Mouse (Mus musculus) Muller cell, postnatal 12 days (primary cell): ENCODE results near the gene Rab37.

Source experiments
- DNase-seq: peaks from one replicate; pipeline ENCODE4 v3.0.0-alpha.2; 2015; ENCODE audit errors: inconsistent ontology term

The Rab37 gene

DNA sequence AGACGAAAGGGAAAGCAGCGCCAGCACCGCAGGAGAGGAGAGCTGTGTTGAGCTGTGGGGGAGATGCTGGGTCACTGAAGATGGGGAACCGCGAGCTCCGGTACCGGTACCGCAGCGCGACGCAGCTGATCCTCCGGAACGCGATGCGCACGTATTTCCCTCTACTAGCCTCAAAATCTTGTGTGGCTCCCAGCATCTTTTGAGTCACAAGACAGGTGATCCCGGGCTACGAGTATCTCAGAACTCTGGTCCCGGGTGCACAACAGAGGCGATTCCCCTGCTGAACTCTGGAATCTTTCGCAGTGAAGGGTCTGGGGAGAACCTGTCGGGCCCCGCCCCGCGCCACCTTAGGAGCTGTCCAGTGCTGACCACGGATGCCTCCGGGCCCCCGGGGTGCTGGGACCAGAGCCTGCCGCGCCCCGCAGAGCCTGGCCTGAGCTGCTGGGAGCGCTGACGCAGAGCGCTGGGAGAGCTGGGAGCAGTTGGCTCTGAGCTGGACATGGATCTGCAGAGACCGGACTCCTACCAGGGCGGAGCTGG, at the start of gene Rab37:
Rab37 (plus strand) TSS at position 70 of the 540 bp plus-strand sequence.
- DNase-seq = peak; percentile 56

DNA sequence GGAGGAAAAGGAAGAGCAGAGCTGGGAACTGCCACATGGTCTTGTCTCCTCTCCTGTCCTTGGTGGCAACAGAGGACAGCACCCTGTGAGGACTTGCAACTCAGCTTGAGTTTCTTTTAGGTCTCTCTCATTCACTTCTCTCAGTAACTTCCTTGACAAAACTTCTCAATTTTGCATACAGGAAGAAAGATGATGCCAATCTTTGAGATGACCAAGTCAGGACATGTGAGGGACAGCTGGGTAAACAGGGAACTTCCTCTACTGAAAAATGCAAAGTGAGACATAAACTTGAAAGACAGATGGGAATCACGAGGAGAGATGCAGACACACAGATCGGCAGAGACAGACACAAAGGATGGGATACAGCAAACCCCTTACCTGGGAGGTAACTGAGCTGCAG, 43.0 kb upstream of the Rab37 start, which contains the start of gene Cd300ld3:
Cd300ld3 (minus strand) TSS at position 151 of the 400 bp plus-strand sequence.
- no peak for DNase-seq

DNA sequence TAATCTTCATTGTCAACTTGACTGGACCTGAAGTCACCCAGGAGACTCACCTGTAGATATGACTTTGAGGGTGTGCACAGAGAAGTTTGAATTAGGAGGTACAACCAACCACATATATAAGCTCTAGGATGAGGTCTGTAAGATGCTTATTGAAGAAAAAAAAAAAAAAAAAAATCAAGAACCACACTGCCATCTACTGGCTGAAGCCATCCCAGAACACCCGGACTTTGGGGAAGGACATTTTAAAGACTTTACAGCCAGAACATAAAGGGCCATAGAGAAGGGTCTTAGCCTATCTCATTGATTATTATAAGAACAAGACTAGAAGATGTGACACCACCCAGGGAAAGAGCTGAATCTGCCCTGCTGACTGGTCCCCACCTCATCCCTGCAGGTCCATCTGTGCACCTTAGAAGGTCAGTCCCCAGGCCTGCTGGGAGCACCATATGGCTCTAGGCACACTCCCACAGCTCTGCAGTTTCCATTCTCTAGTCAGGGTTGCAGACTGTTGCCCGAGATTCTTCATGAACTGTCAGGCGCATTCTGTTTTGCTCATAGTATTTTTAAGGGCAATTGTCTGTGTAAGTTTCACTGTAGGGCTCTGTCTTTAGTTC, 41.8 kb upstream of the Rab37 start:
- DNase-seq = no peak

DNA sequence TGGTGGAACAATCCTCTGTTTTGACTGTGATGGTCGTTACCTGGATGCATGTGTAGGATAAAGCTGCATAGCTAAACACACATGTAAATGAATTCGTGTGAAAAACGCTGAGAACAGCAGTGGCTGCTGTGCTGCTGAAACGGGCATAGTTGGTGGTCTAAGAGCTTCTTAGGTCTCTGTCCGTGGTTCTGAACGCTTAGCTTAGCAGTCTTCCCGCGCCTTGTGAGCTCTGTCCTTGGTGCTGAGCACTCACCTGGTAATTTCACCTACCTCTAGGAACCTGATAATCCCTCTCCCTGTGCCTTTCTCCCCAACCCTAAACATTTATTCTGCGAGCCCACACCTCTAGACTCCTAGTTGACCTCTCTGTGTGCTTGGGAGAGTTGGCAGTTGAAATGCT, 39.0 kb upstream of the Rab37 start:
- peak; percentile 30 for DNase-seq

DNA sequence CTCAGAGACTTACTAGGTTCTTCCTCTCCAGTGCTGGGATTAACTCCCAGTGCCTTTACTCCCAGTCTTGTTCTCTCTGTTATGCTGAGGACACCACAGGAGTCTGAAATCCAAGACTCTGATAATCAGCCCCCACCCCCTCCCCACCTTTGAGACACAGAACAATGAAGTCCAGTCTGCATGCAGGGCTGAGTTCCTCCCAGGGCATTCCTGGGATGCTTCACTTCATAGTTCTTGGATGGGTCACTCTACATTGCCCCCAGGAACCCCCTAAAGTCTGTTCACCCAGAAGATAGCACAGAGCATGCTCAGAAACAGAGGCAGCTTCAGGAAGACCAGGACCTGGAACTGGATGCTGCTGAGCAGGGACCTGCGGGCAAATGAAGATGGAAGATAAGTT, 38.2 kb upstream of the Rab37 start:
- DNase-seq = peak; percentile 50

DNA sequence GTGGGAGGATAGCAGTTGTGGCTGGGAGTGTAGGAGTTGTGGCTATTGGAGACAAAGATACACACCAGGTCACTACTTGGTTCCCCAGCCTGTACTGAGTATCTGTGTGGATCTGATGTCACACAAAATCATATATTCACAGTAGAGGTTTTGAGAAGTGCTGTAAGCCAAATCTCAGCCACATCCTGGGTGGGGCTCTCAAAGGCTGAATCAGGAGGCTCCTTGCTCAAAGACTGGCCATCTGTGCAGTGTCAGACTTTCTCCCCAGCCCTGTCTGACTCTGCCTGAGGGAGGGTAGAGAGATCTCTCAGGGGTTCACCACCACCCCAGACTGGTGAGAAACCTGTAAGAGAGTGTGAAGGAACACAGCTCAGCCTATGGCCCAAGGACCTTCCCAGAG, 36.7 kb upstream of the Rab37 start:
- DNase-seq = no peak

DNA sequence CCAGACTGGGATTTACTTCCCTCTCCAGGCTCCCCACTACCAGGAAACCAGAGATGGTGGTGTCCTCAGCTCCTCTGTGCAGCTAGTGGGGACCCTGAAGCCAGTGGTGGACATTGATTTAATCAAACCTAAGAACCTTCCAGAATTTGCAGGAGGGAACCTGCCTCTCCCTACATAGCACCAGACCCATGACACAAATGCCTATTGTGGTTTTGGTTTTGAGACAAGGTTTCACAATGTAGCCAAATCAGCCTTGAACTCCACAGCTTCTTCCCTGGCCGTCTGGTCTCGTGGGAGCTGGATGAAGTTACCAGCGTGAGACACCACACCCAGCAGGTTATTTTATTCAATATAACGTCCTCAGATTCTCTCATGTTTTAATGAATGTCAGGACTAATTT, 32.5 kb upstream of the Rab37 start:
- no peak for DNase-seq

DNA sequence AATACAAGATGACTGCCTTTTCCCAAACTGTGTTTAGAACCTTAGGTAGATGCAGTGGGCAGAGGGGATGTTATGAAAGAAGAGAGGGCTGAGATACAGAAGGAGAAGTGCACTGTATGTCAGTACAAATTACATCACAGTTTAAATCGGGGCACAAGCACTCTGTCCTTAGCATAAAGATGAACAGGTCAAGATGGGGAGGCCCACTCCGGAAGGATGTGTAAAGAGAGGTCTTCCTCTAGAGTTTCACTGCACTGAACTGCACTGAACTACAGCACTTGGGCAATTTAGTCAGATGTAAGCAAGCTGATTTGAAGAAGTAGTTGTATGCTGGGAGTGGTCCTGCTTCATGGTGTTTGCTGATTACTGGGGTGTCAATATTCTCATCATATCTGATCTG, 31.4 kb upstream of the Rab37 start:
- DNase-seq = no peak

DNA sequence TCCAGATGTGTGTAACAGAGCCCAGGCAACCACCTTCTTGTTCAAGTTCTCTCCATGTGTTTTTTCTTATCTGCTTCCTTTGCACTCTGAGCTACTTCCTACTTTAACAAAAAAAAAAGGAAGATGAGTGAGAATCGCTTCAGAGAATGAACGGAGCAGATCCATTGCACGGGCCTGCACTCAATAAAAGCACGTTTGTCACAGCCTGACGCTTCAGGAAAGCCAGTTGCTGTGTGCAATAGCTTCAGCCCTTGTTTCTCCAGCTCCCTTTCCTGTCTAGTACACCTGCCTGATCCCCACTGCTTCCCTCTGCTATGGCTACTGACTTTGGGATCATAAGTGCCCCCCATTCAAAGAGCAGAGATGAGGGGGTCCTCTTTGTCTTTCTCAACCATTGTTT, 29.2 kb upstream of the Rab37 start, which contains the start of gene Cd300e:
Cd300e (minus strand) TSS at position 101 of the 400 bp plus-strand sequence.
- no peak for DNase-seq

DNA sequence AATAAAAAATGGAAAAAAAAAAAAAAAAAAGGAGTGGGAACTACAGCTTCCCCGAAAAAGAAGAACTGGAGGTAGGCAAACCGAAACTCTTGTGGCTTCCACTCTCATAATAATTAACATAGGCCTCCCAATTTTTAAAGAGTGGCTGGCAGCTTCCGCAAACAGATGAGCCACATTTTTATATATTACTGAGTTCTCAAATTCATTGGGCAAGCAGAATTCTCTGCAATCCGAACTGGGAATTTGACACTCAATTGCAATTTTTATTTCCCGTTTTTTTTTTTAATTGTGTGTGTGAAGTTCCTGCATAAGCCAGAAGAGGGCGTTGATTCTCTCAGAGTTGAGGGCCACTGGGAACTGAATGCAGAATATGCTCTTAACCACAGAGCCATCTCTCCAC, 24.5 kb upstream of the Rab37 start:
- no peak for DNase-seq

DNA sequence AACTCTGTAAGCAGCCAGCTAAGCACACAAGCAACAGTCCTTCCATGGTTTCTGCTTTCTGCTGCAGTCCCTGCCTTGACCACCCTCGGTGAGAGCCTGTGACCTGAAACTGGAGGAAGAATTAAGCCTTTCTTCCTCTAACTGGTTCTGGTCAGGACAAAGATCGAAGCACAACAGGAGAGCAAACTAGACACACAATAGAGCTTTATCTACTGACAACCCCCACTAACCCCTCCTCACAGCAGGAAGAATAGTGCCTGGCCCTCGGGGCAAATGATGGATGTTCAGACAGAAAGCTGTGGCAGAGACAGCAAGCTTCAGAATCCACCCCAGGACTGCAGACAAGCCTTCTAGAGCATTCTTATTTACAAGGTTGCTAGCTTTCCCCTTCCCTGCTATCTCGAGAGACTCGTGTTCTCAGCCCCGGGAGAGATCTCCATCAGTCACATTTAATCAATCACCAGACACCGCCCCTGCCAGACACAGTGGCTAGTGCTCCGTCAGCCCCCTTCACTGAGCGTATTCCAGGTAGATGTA, 20.1 kb upstream of the Rab37 start:
- peak; percentile 73 for DNase-seq

DNA sequence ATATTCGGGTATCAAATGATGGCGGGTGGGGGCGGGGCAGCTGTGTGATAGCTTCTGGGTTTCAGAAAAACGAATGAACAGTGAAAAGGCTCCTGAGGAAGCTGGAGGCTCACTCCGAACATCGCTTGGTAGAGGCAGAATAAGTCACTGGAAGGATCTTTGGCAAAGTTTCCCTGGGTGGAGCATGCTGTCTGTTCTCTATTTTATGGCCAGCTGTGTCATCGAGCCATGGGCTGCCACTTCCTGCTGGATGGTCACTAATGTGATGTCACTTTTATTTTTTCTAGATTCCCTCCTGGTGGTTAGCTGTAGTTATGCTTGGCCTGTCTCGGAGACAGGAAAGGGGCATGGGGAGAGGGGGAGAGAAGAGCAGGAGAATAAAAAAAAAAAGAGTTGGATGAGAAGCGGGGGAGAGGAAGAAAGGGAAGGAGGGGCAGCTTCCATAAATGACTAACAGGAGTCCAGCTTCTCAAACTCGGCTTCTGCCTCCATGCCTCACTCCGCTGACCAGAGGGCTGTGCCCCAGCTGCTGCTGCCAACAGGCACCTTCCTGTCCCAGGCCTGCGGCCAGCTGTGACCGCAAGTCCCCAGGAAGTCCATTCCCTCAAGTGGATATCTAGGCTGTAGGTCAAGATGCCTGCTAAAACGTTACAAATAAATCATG, 19.5 kb upstream of the Rab37 start:
- peak; percentile 91 for DNase-seq

DNA sequence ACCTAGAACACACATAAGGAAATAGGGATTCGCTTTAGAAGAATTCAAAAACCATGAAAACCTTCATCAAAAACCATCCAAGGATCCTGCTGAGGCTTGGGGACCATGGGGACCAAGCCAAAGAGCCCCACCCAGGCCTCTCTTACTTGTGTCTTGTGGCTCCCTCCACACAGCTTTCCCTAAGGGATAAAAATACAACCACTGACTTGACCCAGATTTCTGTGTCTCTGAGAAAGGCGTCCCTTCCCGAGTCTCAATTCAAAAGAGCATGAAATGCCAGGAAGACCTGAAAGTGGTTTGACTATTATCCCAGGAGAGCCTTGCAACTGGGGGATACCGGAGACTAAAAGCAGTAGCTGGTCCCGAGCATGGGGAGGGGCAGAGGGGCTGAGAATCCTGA, 18.2 kb upstream of the Rab37 start:
- DNase-seq = no peak

DNA sequence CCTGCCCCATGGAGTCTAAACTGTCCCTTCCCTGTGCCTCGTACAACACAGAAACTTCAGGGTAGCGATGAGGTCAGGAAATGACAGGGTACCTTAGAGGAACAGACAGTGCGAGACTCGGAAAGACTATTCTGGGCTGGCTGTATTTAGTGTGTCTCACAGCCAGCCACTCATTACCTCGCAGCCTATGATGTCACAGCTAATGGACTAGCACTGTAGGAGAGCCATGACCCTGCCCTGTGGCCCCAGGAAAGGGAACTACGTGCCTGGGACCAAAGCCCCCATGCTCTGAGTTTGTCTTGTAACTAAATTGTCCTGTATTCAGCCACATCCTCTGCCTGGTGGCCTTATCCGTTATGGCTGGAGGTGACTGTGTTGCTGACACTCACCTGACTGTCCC, 15.8 kb upstream of the Rab37 start:
- DNase-seq = no peak

DNA sequence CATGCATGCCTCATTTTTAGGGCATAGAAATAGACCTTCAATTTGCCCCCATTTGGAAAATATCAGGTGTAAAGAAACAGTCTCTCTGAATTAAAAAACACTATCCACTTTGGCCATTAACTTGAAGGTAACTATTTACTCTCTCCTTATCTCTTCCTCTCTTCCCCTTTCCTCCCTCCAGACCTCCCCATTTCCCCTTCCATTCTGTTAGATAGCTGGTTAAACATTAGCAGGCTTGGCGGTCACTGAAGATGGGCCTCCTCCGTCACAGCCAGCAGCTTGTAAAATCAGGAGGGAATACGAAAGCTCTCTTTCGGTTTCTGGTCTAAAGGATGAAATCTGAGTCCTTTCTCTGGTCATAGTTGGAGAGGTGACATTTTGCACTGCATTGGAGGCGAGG, 15.4 kb upstream of the Rab37 start:
- DNase-seq = no peak

DNA sequence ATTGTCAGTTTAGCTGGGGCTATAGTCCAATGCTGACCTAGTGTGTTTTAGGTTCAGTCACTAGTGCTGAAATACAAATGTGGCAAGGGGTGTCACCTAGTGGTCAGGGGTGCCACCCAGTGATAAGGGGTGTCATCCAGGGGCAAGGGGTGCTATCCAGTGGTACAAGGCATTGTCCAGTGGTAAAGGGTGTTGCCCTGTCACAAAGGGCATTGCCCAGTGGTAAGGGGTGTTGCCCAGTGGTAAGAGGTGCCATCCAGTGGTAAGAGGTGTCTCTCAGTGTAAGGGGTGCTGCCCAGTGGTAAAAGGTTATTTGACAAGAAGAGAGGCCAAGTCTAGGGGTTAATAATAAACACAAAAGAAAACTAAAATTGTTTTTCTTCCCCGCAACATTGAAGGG, 13.8 kb upstream of the Rab37 start:
- DNase-seq = no peak

DNA sequence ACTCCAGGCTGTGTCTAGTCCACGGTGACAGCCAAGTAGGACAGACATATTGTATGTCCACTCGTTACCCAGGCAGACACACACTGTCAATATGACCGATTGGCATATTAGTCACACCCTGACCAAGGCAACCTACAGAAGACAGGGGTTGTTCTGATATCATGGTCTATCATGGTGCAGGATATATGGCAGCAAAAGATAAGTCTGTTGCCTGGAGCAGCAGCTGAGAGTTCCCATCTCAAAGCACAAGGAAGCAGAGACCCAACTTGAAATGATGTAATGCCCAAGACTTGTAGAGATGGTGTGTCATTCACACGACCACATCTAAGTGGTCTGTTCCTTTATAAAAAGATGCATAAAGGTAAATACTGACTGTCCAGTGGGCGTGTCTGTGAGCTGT, 12.6 kb upstream of the Rab37 start:
- DNase-seq = no peak

DNA sequence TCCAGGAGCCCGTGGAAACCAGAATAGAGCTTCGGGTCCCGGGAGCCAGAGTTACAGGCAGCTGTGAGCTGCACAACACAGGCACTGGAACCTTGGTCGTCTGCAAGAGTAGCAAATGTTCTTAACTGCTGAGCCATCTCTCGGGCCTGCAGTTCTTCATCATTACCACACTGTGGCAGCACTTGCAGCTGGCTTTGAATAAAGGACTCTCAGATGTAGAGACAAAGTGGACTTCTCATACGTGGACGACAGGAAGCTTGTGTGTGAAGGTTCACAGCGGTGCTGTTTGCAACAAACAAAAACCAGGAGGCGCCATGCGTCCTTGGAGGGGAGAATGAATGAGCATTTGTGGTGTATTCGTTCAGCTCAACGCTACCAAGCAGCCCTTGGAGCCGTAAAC, 10.3 kb upstream of the Rab37 start:
- peak; percentile 53 for DNase-seq

DNA sequence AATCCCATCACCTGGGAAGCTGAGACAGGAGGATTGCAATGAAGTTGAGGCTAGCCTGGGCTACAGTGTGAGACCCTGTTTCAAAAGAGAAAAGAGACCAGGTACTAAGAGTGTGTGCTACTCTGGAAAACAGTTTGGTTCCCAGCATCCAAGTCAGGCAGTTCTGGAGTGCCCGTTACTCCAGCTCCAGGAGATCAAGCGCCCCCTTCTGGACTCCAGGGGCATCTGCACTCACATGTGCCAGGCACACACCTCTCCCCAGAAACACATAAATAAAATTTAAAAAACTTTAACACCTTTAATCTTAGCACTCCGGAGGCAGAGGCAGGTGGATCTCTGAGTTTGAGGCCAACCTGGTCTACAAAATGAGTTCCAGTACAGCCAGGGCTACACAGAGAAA, 9.9 kb upstream of the Rab37 start:
- no peak for DNase-seq

DNA sequence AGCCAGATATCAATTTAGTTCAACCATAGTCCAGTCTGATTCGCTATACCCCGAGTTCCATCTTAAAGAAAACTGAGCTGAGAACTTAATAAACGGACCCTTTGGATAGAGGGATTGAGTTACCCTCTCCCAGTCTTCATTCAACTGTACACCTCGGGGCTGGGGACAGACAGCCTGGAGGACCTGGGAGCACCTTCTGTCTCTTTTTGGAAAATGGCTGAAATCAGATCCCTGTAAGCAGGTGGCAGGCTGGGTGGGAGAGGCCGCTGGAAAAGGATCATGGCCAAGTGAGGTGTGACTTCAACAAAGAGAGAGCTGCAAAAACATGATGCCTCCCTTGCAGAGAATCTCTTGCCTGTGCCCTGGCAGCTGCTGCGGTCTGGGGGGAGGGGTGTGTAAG, 9.0 kb upstream of the Rab37 start:
- no peak for DNase-seq

DNA sequence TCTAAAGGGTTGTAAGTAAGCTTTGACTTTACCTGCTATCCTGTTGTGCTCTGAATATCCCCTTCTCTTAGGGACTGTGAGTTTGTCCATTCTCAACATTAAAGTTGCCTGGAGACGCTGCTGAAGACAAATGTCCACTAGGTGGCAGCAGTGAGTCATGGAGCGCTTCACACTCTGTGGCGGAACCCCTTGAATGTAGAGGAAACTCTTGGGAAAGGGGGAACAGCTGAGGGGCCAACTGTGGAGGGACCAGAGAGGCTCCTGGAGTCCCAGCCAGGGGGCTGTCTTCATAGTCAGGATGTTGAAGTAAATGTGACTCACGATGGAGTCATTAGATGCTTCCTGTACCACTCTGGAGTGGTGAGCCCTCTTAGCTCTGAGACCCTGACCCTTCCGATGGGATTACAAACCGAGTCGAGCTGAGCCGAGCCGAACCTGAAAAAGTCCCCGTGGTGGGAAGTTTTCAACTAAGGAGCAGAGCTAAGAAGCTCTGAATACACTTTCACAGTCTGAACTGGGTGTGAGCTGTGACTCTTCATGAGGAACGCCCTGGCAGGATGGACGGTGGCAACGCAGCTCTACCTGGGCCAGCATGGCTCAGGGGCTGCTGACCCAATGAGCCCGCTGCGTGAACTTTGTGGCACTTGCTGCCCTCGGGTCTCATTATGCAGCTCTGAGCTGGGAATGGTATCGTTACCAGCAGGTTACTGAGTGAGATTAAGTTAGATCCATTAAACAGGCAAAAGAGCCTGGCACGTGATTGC, 7.7 kb upstream of the Rab37 start:
- peak; percentile 52 for DNase-seq

DNA sequence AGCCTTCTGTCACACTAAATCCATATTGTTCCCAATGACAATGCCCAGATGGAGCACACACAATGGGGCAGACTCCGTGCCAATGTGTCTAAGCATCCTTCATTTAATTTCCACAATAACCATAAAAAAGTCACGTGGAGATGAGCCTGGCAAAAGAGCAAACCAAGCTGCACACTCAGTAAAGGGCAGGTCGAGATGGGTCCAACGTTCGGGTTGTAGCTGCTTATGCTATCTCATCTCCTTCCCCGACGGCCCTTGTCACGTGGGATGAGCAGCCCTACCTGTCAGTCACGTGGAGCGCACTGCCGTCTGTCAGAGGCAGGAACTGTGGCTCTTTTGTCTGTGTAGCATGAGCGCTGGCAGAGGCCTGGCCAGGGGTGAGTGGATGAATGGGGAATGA, 6.6 kb upstream of the Rab37 start:
- peak; percentile 12 for DNase-seq
